Mouse (Mus musculus) telencephalon, adult 2 months (tissue): Measurements from ENCODE around the gene Wnt11.

Experiments used
- DNase-seq: peaks from one replicate; pipeline ENCODE4 v3.0.0-alpha.2; 2011; ENCODE audit warnings: low read depth, low spot score

The Wnt11 gene

GRCm38 (mm10) chr7:98828052-98828451 is 6.9 kb upstream of the Wnt11 start:
- DNase-seq = no peak

GRCm38 (mm10) chr7:98828876-98829275 is 6.0 kb upstream of the Wnt11 start:
- no peak for DNase-seq

- no peak for DNase-seq
Observed at GRCm38 (mm10) chr7:98831290-98831689, 3.6 kb upstream of the Wnt11 start.

GRCm38 (mm10) chr7:98835519-98836441 is 868 bp downstream of the Wnt11 start:
- DNase-seq = no peak

- DNase-seq = no peak
Observed at GRCm38 (mm10) chr7:98836646-98837045, 1.7 kb downstream of the Wnt11 start.

- DNase-seq = peak; percentile 24
Observed at GRCm38 (mm10) chr7:98837901-98838300, 3.0 kb downstream of the Wnt11 start.

GRCm38 (mm10) chr7:98838729-98839141 is 3.8 kb downstream of the Wnt11 start:
- no peak for DNase-seq

- no peak for DNase-seq
Observed at GRCm38 (mm10) chr7:98839312-98839711, 4.4 kb downstream of the Wnt11 start.

- DNase-seq = no peak
Observed at GRCm38 (mm10) chr7:98840771-98841170, 5.9 kb downstream of the Wnt11 start.

GRCm38 (mm10) chr7:98841802-98842201 is 6.9 kb downstream of the Wnt11 start:
- DNase-seq = no peak

- DNase-seq = no peak
Observed at GRCm38 (mm10) chr7:98842997-98843396, 8.1 kb downstream of the Wnt11 start.

GRCm38 (mm10) chr7:98843649-98844048 is 8.7 kb downstream of the Wnt11 start:
- DNase-seq = no peak

- no peak for DNase-seq
Observed at GRCm38 (mm10) chr7:98848899-98849640, 14.2 kb downstream of the Wnt11 start.

- DNase-seq = no peak
Observed at GRCm38 (mm10) chr7:98850388-98850787, 15.5 kb downstream of the Wnt11 start.

- DNase-seq = no peak
Observed at GRCm38 (mm10) chr7:98851220-98851619, 16.3 kb downstream of the Wnt11 start.

GRCm38 (mm10) chr7:98852950-98853650 is 18.2 kb downstream of the Wnt11 start:
- no peak for DNase-seq

GRCm38 (mm10) chr7:98853806-98854205 is 18.9 kb downstream of the Wnt11 start:
- DNase-seq = no peak

- no peak for DNase-seq
Observed at GRCm38 (mm10) chr7:98855388-98855787, 20.5 kb downstream of the Wnt11 start.

- no peak for DNase-seq
Observed at GRCm38 (mm10) chr7:98856128-98856527, 21.2 kb downstream of the Wnt11 start.

GRCm38 (mm10) chr7:98857094-98857493 is 22.2 kb downstream of the Wnt11 start:
- no peak for DNase-seq

GRCm38 (mm10) chr7:98861002-98861401 is 26.1 kb downstream of the Wnt11 start:
- no peak for DNase-seq

- DNase-seq = no peak
Observed at GRCm38 (mm10) chr7:98862994-98863393, 28.1 kb downstream of the Wnt11 start.
